Mouse (Mus musculus): ENCODE measurements around the gene Sel1l3. TPM values are rescaled to one million over a fixed set of nuclear protein-coding genes. Genes with fewer than 3 reads are reported as not detected.

Sel1l3 gene
- polyA plus RNA-seq, 1 experiment: 2.4 TPM

- Histone ChIP-seq H3K27ac (ENCODE audit: control insufficient read depth, insufficient read depth, low read length) (no peak overlapping the region), H3K4me1 (replicated peaks; ENCODE audit: control insufficient read depth, insufficient read depth, low read length) (no peaks in the 10 kb centered on the region)
- 83% methylated on average over 11 of the region's 11 CpGs for WGBS
Observed at GRCm38 (mm10) chr5:53239831-53240440, 26.2 kb upstream of the Sel1l3 start.

GRCm38 (mm10) chr5:53239189-53239588 lies 25.5 kb upstream of the Sel1l3 start:
- Histone ChIP-seq H3K4me1 (replicated peaks; ENCODE audit: control insufficient read depth, insufficient read depth, low read length) (no peaks in the 10 kb centered on the region), H3K36me3 (ENCODE audit: control insufficient read depth, insufficient read depth, low read length) (no peaks in the 10 kb centered on the region), H3K27me3 (ENCODE audit: control insufficient read depth, insufficient read depth, low read length) (no peaks in the 10 kb centered on the region), H3K27ac (ENCODE audit: control insufficient read depth, insufficient read depth, low read length) (no peak overlapping the region), H3K4me3 (ENCODE audit: control insufficient read depth, insufficient read depth, low read length) (no peak overlapping the region)
- no peak for DNase-seq
- no peak for TF ChIP-seq POLR2A (IDR thresholded peaks at IDR 0.05; ENCODE audit: control insufficient read depth, extremely low read depth, insufficient read depth, low read length, poor library complexity)
- no peak for TF ChIP-seq CTCF (IDR thresholded peaks at IDR 0.05; ENCODE audit: borderline replicate concordance, control insufficient read depth, extremely low read depth, insufficient read depth, low read length, poor library complexity)
- WGBS: 91% methylated on average over 7 of the region's 7 CpGs

More at GRCm38 (mm10) chr5:53239831-53240440, 26.2 kb upstream of the Sel1l3 start:
- Histone ChIP-seq H3K27me3 (ENCODE audit: control insufficient read depth, insufficient read depth, low read length) (no peaks in the 10 kb centered on the region), H3K36me3 (ENCODE audit: control insufficient read depth, insufficient read depth, low read length) (no peaks in the 10 kb centered on the region), H3K4me3 (ENCODE audit: control insufficient read depth, insufficient read depth, low read length) (no peak overlapping the region)
- no peak for TF ChIP-seq POLR2A (IDR thresholded peaks at IDR 0.05; ENCODE audit: control insufficient read depth, extremely low read depth, insufficient read depth, low read length, poor library complexity)
- TF ChIP-seq CTCF (IDR thresholded peaks at IDR 0.05; ENCODE audit: borderline replicate concordance, control insufficient read depth, extremely low read depth, insufficient read depth, low read length, poor library complexity): no peak
- DNase-seq: no peak

DNA sequence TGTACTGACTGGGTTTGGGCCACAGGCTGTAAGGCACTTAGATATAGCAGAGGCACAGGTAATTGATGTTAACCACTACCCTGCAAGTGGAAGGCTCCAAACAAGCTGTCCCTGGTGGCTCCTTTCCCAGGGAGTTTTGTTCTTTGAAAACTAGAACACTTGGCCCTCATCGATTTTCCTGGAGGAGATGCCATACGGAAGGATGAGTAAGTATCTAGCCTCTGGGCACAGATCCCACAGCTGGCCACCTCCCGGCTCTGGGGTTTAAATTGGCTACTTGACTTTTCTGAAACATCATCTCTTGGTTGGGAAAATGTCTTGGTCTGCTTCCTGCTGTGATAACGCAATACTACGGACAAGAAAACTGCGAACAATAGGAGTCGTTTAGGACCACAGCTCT lies 25.0 kb upstream of the Sel1l3 start:
- Histone ChIP-seq H3K36me3 (ENCODE audit: control insufficient read depth, insufficient read depth, low read length) (no peaks in the 10 kb centered on the region), H3K27ac (ENCODE audit: control insufficient read depth, insufficient read depth, low read length) (no peak overlapping the region), H3K27me3 (ENCODE audit: control insufficient read depth, insufficient read depth, low read length) (no peaks in the 10 kb centered on the region), H3K4me1 (replicated peaks; ENCODE audit: control insufficient read depth, insufficient read depth, low read length) (no peaks in the 10 kb centered on the region), H3K4me3 (ENCODE audit: control insufficient read depth, insufficient read depth, low read length) (no peak overlapping the region)
- no peak for TF ChIP-seq CTCF (IDR thresholded peaks at IDR 0.05; ENCODE audit: borderline replicate concordance, control insufficient read depth, extremely low read depth, insufficient read depth, low read length, poor library complexity)
- TF ChIP-seq POLR2A (IDR thresholded peaks at IDR 0.05; ENCODE audit: control insufficient read depth, extremely low read depth, insufficient read depth, low read length, poor library complexity): no peak
- no peak for DNase-seq
- WGBS: 91% methylated on average over 7 of the region's 7 CpGs

GRCm38 (mm10) chr5:53236749-53237148 lies 23.0 kb upstream of the Sel1l3 start:
- WGBS: 86% methylated on average over 8 of the region's 8 CpGs
- no peak overlapping the region for H3K4me3 ChIP-seq (ENCODE audit: control insufficient read depth, insufficient read depth, low read length)
- no peaks in the 10 kb centered on the region for H3K36me3 ChIP-seq (ENCODE audit: control insufficient read depth, insufficient read depth, low read length)
- H3K4me1 ChIP-seq (replicated peaks; ENCODE audit: control insufficient read depth, insufficient read depth, low read length): no peaks in the 10 kb centered on the region
- DNase-seq: no peak
- no peak for TF ChIP-seq CTCF (IDR thresholded peaks at IDR 0.05; ENCODE audit: borderline replicate concordance, control insufficient read depth, extremely low read depth, insufficient read depth, low read length, poor library complexity)
- no peak for TF ChIP-seq POLR2A (IDR thresholded peaks at IDR 0.05; ENCODE audit: control insufficient read depth, extremely low read depth, insufficient read depth, low read length, poor library complexity)
- H3K27me3 ChIP-seq (ENCODE audit: control insufficient read depth, insufficient read depth, low read length): no peaks in the 10 kb centered on the region
- H3K27ac ChIP-seq (ENCODE audit: control insufficient read depth, insufficient read depth, low read length): no peak overlapping the region

- no peak overlapping the region for H3K4me3 ChIP-seq (ENCODE audit: control insufficient read depth, insufficient read depth, low read length)
- TF ChIP-seq POLR2A (IDR thresholded peaks at IDR 0.05; ENCODE audit: control insufficient read depth, extremely low read depth, insufficient read depth, low read length, poor library complexity) (no peak), CTCF (IDR thresholded peaks at IDR 0.05; ENCODE audit: borderline replicate concordance, control insufficient read depth, extremely low read depth, insufficient read depth, low read length, poor library complexity) (no peak)
- H3K36me3 ChIP-seq (ENCODE audit: control insufficient read depth, insufficient read depth, low read length): no peaks in the 10 kb centered on the region
- WGBS: 37% methylated on average over 5 of the region's 5 CpGs
- H3K27me3 ChIP-seq (ENCODE audit: control insufficient read depth, insufficient read depth, low read length): no peaks in the 10 kb centered on the region
- H3K4me1 ChIP-seq (replicated peaks; ENCODE audit: control insufficient read depth, insufficient read depth, low read length): no peaks in the 10 kb centered on the region
- H3K27ac ChIP-seq (ENCODE audit: control insufficient read depth, insufficient read depth, low read length): no peak overlapping the region
- no peak for DNase-seq
Observed at GRCm38 (mm10) chr5:53236136-53236535, 22.4 kb upstream of the Sel1l3 start.

DNA sequence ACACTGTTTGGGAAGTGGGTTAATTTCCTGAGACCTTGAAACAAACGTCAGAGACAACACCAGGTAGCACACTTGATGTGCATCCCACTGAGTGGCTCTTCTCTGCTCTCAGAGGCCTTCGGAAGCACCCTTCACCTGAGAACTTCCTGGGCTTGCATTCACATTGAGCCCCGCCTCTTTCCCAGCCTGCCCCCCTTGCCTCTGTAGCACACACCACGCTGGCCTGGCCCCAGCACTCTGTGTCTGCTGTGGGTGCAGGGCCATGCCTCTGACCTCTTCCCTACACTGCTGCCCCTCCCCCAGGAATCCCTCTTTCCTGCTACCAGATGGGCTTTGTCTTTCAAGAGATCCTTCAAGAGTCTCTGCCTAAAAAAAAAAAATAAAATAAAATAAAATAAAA lies 21.8 kb upstream of the Sel1l3 start:
- no peak for TF ChIP-seq CTCF (IDR thresholded peaks at IDR 0.05; ENCODE audit: borderline replicate concordance, control insufficient read depth, extremely low read depth, insufficient read depth, low read length, poor library complexity)
- no peak for TF ChIP-seq POLR2A (IDR thresholded peaks at IDR 0.05; ENCODE audit: control insufficient read depth, extremely low read depth, insufficient read depth, low read length, poor library complexity)
- no peak overlapping the region for H3K27ac ChIP-seq (ENCODE audit: control insufficient read depth, insufficient read depth, low read length)
- H3K4me3 ChIP-seq (ENCODE audit: control insufficient read depth, insufficient read depth, low read length): no peak overlapping the region
- no peaks in the 10 kb centered on the region for H3K36me3 ChIP-seq (ENCODE audit: control insufficient read depth, insufficient read depth, low read length)
- no peaks in the 10 kb centered on the region for H3K27me3 ChIP-seq (ENCODE audit: control insufficient read depth, insufficient read depth, low read length)
- no peaks in the 10 kb centered on the region for H3K4me1 ChIP-seq (replicated peaks; ENCODE audit: control insufficient read depth, insufficient read depth, low read length)
- DNase-seq: no peak
- 45% methylated on average over 4 of the region's 4 CpGs for WGBS

DNA sequence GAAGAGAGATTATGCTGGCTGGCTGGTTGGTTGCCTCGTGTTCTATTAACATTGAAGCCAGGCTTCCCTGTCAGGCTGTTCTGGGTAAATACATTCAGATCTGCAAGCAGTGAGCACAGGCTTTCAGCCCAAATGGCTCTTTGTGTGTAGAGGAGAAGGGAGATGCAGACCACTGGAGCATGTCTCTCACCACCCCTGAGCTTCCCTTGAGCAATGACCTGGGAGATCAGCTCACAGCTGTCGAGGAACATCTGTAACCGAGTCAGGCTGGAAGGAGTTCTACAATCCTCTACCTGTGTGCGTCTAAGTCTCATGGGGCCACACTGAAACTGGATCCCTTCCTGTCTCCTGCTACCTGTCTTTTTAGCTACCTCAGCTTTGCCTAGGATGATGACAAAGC lies 16.8 kb upstream of the Sel1l3 start:
- 89% methylated on average over 4 of the region's 4 CpGs for WGBS
- TF ChIP-seq POLR2A (IDR thresholded peaks at IDR 0.05; ENCODE audit: control insufficient read depth, extremely low read depth, insufficient read depth, low read length, poor library complexity) (no peak), CTCF (IDR thresholded peaks at IDR 0.05; ENCODE audit: borderline replicate concordance, control insufficient read depth, extremely low read depth, insufficient read depth, low read length, poor library complexity) (no peak)
- H3K4me1 ChIP-seq (replicated peaks; ENCODE audit: control insufficient read depth, insufficient read depth, low read length): no peaks in the 10 kb centered on the region
- no peaks in the 10 kb centered on the region for H3K36me3 ChIP-seq (ENCODE audit: control insufficient read depth, insufficient read depth, low read length)
- DNase-seq: no peak
- no peak overlapping the region for H3K27ac ChIP-seq (ENCODE audit: control insufficient read depth, insufficient read depth, low read length)
- H3K4me3 ChIP-seq (ENCODE audit: control insufficient read depth, insufficient read depth, low read length): no peak overlapping the region
- H3K27me3 ChIP-seq (ENCODE audit: control insufficient read depth, insufficient read depth, low read length): no peaks in the 10 kb centered on the region

All from thymus, adult 2 months (tissue).